ENCODE assay signal across 22 mouse cellular contexts in the genomic region with DNA sequence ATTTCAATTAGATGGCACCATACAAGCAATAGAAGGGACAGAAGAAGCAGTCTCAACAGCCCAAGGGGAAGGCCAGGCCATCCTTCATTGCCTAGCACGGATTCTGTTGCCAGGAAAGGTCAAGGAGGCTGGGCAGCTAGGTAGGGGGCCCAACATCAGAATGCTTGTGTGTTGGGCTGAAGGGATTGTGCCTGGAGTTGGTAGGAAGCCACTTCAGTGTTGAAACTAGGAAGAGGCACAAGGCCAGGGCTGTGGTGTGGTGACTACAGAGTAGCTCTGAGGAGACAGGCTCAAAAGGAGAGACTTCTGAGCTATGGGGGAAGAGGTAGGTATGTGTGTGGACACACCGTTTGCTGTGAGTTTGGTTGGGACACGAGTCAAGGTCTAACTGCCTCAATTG. TPM values are rescaled to one million over a fixed set of nuclear protein-coding genes. Genes with fewer than 3 reads are reported as not detected.
DNase-seq lines count a peak whose midpoint lies in the region; ATAC-seq and TF ChIP-seq lines count a peak whose summit lies in the region.
"Had no signal": no experiment of that assay in that cellular context is flagged by ENCODE, and none has a peak within 500 bp of the region (broad histone marks: within the 10 kb centered on the region; RNA-seq: fewer than 3 reads in every experiment).

No protein-coding gene starts in this region.

- H3K27me3 ChIP-seq in limb, embryonic 13.5 days, result peaks cover 35% of the 10 kb centered on the region
- peaks cover 36% of the 10 kb centered on the region for H3K27me3 ChIP-seq in limb, embryonic 10.5 days (ENCODE audit: low read depth, poor library complexity, severe bottlenecking)
- H3K27me3 ChIP-seq in midbrain, embryonic 11.5 days (ENCODE audit: control insufficient read depth, insufficient read depth, low read length), result peaks cover 4% of the 10 kb centered on the region; the same call in 1 of the 2 replicates
- H3K27me3 ChIP-seq in midbrain, embryonic 14.5 days (ENCODE audit: control insufficient read depth, insufficient read depth, low read length), result no peaks in the 10 kb centered on the region; the same call in 1 of the 2 replicates

- TF ChIP-seq POLR2A in bone marrow, adult 2 months (IDR thresholded peaks at IDR 0.05; ENCODE audit: borderline replicate concordance, control insufficient read depth, low read depth, low read length), result no peak

- 55% methylated on average over 3 of the region's 3 CpGs for WGBS in limb, embryonic 13.5 days
- 60% methylated on average over 3 of the region's 3 CpGs for WGBS in limb, embryonic 10.5 days
- WGBS in midbrain, embryonic 11.5 days, result 53% methylated on average over 3 of the region's 3 CpGs
- 46% methylated on average over 3 of the region's 3 CpGs for WGBS in midbrain, embryonic 14.5 days
- WGBS in bone marrow, adult 2 months, result 24% methylated on average over 3 of the region's 3 CpGs

- no peak overlapping the region for H3K4me2 ChIP-seq in limb, embryonic 13.5 days (replicated peaks)
- no peak overlapping the region for H3K4me2 ChIP-seq in midbrain, embryonic 11.5 days
- no peak overlapping the region for H3K4me2 ChIP-seq in midbrain, embryonic 14.5 days (ENCODE audit: low read length)
- H3K4me2 ChIP-seq: embryonic facial prominence, embryonic 13.5 days; forebrain, embryonic 12.5 days; heart, embryonic 11.5 days; hindbrain, embryonic 12.5 days; hindbrain, embryonic 15.5 days had no signal

- H3K4me3 ChIP-seq in limb, embryonic 13.5 days, result no peak overlapping the region
- H3K4me3 ChIP-seq in limb, embryonic 10.5 days, result no peak overlapping the region
- no peak overlapping the region for H3K4me3 ChIP-seq in midbrain, embryonic 11.5 days (ENCODE audit: low read depth, low read length)
- H3K4me3 ChIP-seq in midbrain, embryonic 14.5 days (replicated peaks; ENCODE audit: low read depth, low read length), result no peak overlapping the region
- no peak overlapping the region for H3K4me3 ChIP-seq in bone marrow, adult 2 months (replicated peaks; ENCODE audit: control insufficient read depth, low read depth, low read length)
- H3K4me3 ChIP-seq: embryonic facial prominence, embryonic 10.5 days; embryonic facial prominence, embryonic 13.5 days; erythroblast, embryonic 14.5 days; forebrain, embryonic 12.5 days; hindbrain, embryonic 12.5 days; hindbrain, embryonic 15.5 days had no signal

- peaks cover 12% of the 10 kb centered on the region; the same call in 1 of the 2 replicates for H3K4me1 ChIP-seq in limb, embryonic 13.5 days
- peaks cover 24% of the 10 kb centered on the region for H3K4me1 ChIP-seq in limb, embryonic 10.5 days
- peaks cover 4% of the 10 kb centered on the region; the same call in 1 of the 2 replicates for H3K4me1 ChIP-seq in midbrain, embryonic 11.5 days (ENCODE audit: control insufficient read depth, insufficient read depth, low read length)
- H3K4me1 ChIP-seq in midbrain, embryonic 14.5 days (ENCODE audit: control insufficient read depth, insufficient read depth, low read length), result peaks cover 10% of the 10 kb centered on the region
- H3K4me1 ChIP-seq in bone marrow, adult 2 months (ENCODE audit: control insufficient read depth, insufficient read depth, low read length), result peaks cover 7% of the 10 kb centered on the region

- no peak overlapping the region for H3K27ac ChIP-seq in limb, embryonic 13.5 days
- no peak overlapping the region for H3K27ac ChIP-seq in limb, embryonic 10.5 days
- H3K27ac ChIP-seq in midbrain, embryonic 11.5 days (ENCODE audit: low read depth, low read length), result no peak overlapping the region
- no peak overlapping the region for H3K27ac ChIP-seq in midbrain, embryonic 14.5 days (replicated peaks; ENCODE audit: low read depth, low read length)
- H3K27ac ChIP-seq in bone marrow, adult 2 months (ENCODE audit: control insufficient read depth, insufficient read depth, low read depth, low read length, poor library complexity), result peak overlapping the region; percentile 38; the same call in 1 of the 2 replicates
- H3K27ac ChIP-seq: embryonic facial prominence, embryonic 10.5 days; embryonic facial prominence, embryonic 13.5 days; forebrain, embryonic 12.5 days; hindbrain, embryonic 12.5 days; hindbrain, embryonic 15.5 days had no signal

- DNase-seq in limb, embryonic 10.5 days (ENCODE audit: low spot score), result no peak
- DNase-seq in midbrain, embryonic 11.5 days (ENCODE audit: low spot score, missing footprints), result peak; percentile 28
- DNase-seq in midbrain, embryonic 14.5 days, result no peak
- DNase-seq in spleen, postnatal 4 days (ENCODE audit: low spot score in 2 of 2), result no peak
- DNase-seq: adrenal gland, postnatal 10 days; adrenal gland, postnatal 36 days; cerebellum, adult 11-12 months; cerebellum, adult 8-10 months; cerebellum, postnatal 36 days; embryo, embryonic 11 days; gastrocnemius, postnatal 10 days; gastrocnemius, postnatal 36 days had no signal

- no peaks in the 10 kb centered on the region for H3K36me3 ChIP-seq in limb, embryonic 13.5 days
- H3K36me3 ChIP-seq in limb, embryonic 10.5 days, result no peaks in the 10 kb centered on the region
- H3K36me3 ChIP-seq in midbrain, embryonic 11.5 days (ENCODE audit: control insufficient read depth, insufficient read depth, low read length), result no peaks in the 10 kb centered on the region
- no peaks in the 10 kb centered on the region for H3K36me3 ChIP-seq in midbrain, embryonic 14.5 days (ENCODE audit: control insufficient read depth, insufficient read depth, low read length)
- H3K36me3 ChIP-seq: embryonic facial prominence, embryonic 10.5 days; embryonic facial prominence, embryonic 13.5 days; forebrain, embryonic 12.5 days; hindbrain, embryonic 12.5 days; hindbrain, embryonic 15.5 days had no signal

- H3K9ac ChIP-seq in limb, embryonic 13.5 days, result peak overlapping the region; percentile 25; the same call in 1 of the 2 replicates
- no peak overlapping the region for H3K9ac ChIP-seq in midbrain, embryonic 11.5 days (ENCODE audit: low read length)
- H3K9ac ChIP-seq in midbrain, embryonic 14.5 days (replicated peaks; ENCODE audit: low read length), result no peak overlapping the region
- H3K9ac ChIP-seq: embryonic facial prominence, embryonic 13.5 days; forebrain, embryonic 12.5 days; hindbrain, embryonic 12.5 days; hindbrain, embryonic 15.5 days had no signal

- ATAC-seq in limb, embryonic 13.5 days (ENCODE audit: low FRiP score, low read depth), result no peak
- ATAC-seq in midbrain, embryonic 11.5 days (ENCODE audit: low FRiP score), result no peak
- no peak for ATAC-seq in midbrain, embryonic 14.5 days (ENCODE audit: low FRiP score, low TSS enrichment)
- ATAC-seq: activated CD4-positive, CD25-positive, alpha-beta regulatory T cell, adult 4 months had no signal

- H3K9me3 ChIP-seq in limb, embryonic 13.5 days, result no peaks in the 10 kb centered on the region
- H3K9me3 ChIP-seq in limb, embryonic 10.5 days (replicated peaks), result no peaks in the 10 kb centered on the region
- no peaks in the 10 kb centered on the region for H3K9me3 ChIP-seq in midbrain, embryonic 11.5 days (ENCODE audit: control insufficient read depth, low read length)
- H3K9me3 ChIP-seq in midbrain, embryonic 14.5 days (ENCODE audit: control insufficient read depth, low read length), result no peaks in the 10 kb centered on the region
- H3K9me3 ChIP-seq: embryonic facial prominence, embryonic 10.5 days; embryonic facial prominence, embryonic 13.5 days; forebrain, embryonic 12.5 days; hindbrain, embryonic 12.5 days; hindbrain, embryonic 15.5 days had no signal

- TF ChIP-seq CTCF in bone marrow, adult 2 months (IDR thresholded peaks at IDR 0.05; ENCODE audit: control insufficient read depth, insufficient read depth, low read length), result no peak

RNA-seq across cellular contexts. Expression of gene Fam43a, which starts 4.2 kb away (rescaled TPM):
- polyA plus RNA-seq in limb, embryonic 13.5 days (2015; fragmentation: Nextera tagmentation; extraction: Ambion mirVana), result 13.8 and 13.9 TPM in 2 replicates
- 11.0 and 16.9 TPM in 2 replicates for polyA plus RNA-seq in limb, embryonic 10.5 days (2016; fragmentation: Nextera tagmentation; extraction: Ambion mirVana)
- polyA plus RNA-seq in midbrain, embryonic 11.5 days (2014; fragmentation: Nextera tagmentation; extraction: Ambion mirVana), result 5.4 and 6.1 TPM in 2 replicates
- 5.1 and 5.9 TPM in 2 replicates for polyA plus RNA-seq in midbrain, embryonic 14.5 days (2014; fragmentation: Nextera tagmentation; extraction: Ambion mirVana)
- polyA plus RNA-seq in bone marrow, adult 2 months (2011; ENCODE audit: insufficient read depth, insufficient read length, low replicate concordance, missing spikeins), result 8.8 and 16.3 TPM in 2 replicates

RNA-seq across cellular contexts. Expression of gene Lsg1, which starts 8.0 kb away (rescaled TPM):
- 75.7 and 81.8 TPM in 2 replicates for polyA plus RNA-seq in limb, embryonic 13.5 days (2015; fragmentation: Nextera tagmentation; extraction: Ambion mirVana)
- polyA plus RNA-seq in limb, embryonic 10.5 days (2016; fragmentation: Nextera tagmentation; extraction: Ambion mirVana), result 84.5 and 88.0 TPM in 2 replicates
- 84.7 and 89.3 TPM in 2 replicates for polyA plus RNA-seq in midbrain, embryonic 11.5 days (2014; fragmentation: Nextera tagmentation; extraction: Ambion mirVana)
- polyA plus RNA-seq in midbrain, embryonic 14.5 days (2014; fragmentation: Nextera tagmentation; extraction: Ambion mirVana), result 43.2 and 55.0 TPM in 2 replicates
- 9.3 and 17.5 TPM in 2 replicates for polyA plus RNA-seq in bone marrow, adult 2 months (2011; ENCODE audit: insufficient read depth, insufficient read length, low replicate concordance, missing spikeins)

RNA-seq across cellular contexts. Expression of gene Tmem44, which starts 44.7 kb away (rescaled TPM):
- 26.0 and 29.2 TPM in 2 replicates for polyA plus RNA-seq in limb, embryonic 13.5 days (2015; fragmentation: Nextera tagmentation; extraction: Ambion mirVana)
- polyA plus RNA-seq in limb, embryonic 10.5 days (2016; fragmentation: Nextera tagmentation; extraction: Ambion mirVana), result 18.9 and 21.6 TPM in 2 replicates
- polyA plus RNA-seq in midbrain, embryonic 11.5 days (2014; fragmentation: Nextera tagmentation; extraction: Ambion mirVana), result 26.6 and 27.9 TPM in 2 replicates
- polyA plus RNA-seq in midbrain, embryonic 14.5 days (2014; fragmentation: Nextera tagmentation; extraction: Ambion mirVana), result 76.3 and 79.2 TPM in 2 replicates
- polyA plus RNA-seq in bone marrow, adult 2 months (2011; ENCODE audit: insufficient read depth, insufficient read length, low replicate concordance, missing spikeins), result 4.3 and 7.6 TPM in 2 replicates
